Mouse (Mus musculus) midbrain, postnatal 0 days (tissue): Measurements from ENCODE around the gene Adam12. TPM values are rescaled to one million over a fixed set of nuclear protein-coding genes. Genes with fewer than 3 reads are reported as not detected.

Experiments
- ATAC-seq: fragments of 200-750 bp; cut with Nextera tagmentation; 2 replicates; pipeline ENCODE4 v1.8.0; 2017; ENCODE audit warnings: moderate number of reproducible peaks, mild to moderate bottlenecking, moderate TSS enrichment, moderate library complexity; ENCODE audit not compliant: low FRiP score
- DNase-seq: peaks from one replicate; pipeline ENCODE4 v3.0.0-alpha.2; 2015; ENCODE audit warnings: low spot score
- H3K27ac ChIP-seq: fragments of 300-500 bp; sonication (generic); 2 replicates; pipeline ENCODE4 v1.5.1; 2014; ENCODE audit warnings: low read depth, mild to moderate bottlenecking, low read length, mixed read lengths
- H3K27me3 ChIP-seq: fragments of 300-500 bp; sonication (generic); 2 replicates; pipeline ENCODE4 v1.6.1; 2014; ENCODE audit warnings: low read length, control low read depth, mixed read lengths; ENCODE audit not compliant: insufficient read depth
- H3K36me3 ChIP-seq: fragments of 300-500 bp; sonication (generic); 2 replicates; pipeline ENCODE4 v1.6.1; 2014; ENCODE audit warnings: low read length, control low read depth, mixed read lengths; ENCODE audit not compliant: insufficient read depth
- H3K4me1 ChIP-seq: fragments of 300-500 bp; sonication (generic); 2 replicates; pipeline ENCODE4 v1.6.1; 2014; ENCODE audit warnings: mild to moderate bottlenecking, control low read depth, antibody characterized with exemption, low read length, mixed read lengths; ENCODE audit not compliant: insufficient read depth
- H3K4me2 ChIP-seq: fragments of 300-500 bp; sonication (generic); 2 replicates; pipeline ENCODE4 v1.6.1; 2014; ENCODE audit warnings: low read depth, mild to moderate bottlenecking, low read length, mixed read lengths; ENCODE audit not compliant: poor library complexity, severe bottlenecking
- H3K4me3 ChIP-seq: fragments of 300-500 bp; sonication (generic); 2 replicates; pipeline ENCODE4 v1.5.1; 2014; ENCODE audit warnings: low read depth, mild to moderate bottlenecking, low read length, moderate library complexity
- H3K9ac ChIP-seq: fragments of 300-500 bp; sonication (generic); replicated peaks from 2 replicates; pipeline ENCODE4 v1.6.1; 2014; ENCODE audit warnings: mild to moderate bottlenecking, low read length, moderate library complexity, mixed read lengths; ENCODE audit not compliant: poor library complexity, severe bottlenecking
- H3K9me3 ChIP-seq: fragments of 300-500 bp; sonication (generic); 2 replicates; pipeline ENCODE4 v1.6.1; 2016; ENCODE audit warnings: low read length, control low read depth
- CTCF ChIP-seq: IDR thresholded peaks from 2 replicates; pipeline ENCODE4 v1.5.1; 2016; ENCODE audit warnings: antibody characterized with exemption, mild to moderate bottlenecking
- WGBS: fragments of 180-500 bp; shearing (Covaris S2); extraction: QIAGEN DNeasy Blood & Tissue Kit; methylation state at CpG from one replicate; pipeline ENCODE4 v1.1.7; 2014; 5-methylcytosine and 5-hydroxymethylcytosine counted together
- microRNA-seq: library from miRNA; unstranded; fragments of <30 nt; microRNA quantifications from one replicate; pipeline ENCODE4, GENCODE M21; 2016; ENCODE audit warnings: borderline number of aligned reads
- polyA plus RNA-seq: library from polyadenylated mRNA; unstranded; fragments of >200 nt; fragmentation: Nextera tagmentation; extraction: Ambion mirVana; gene quantifications from 2 replicates; pipeline ENCODE4 v1.2.1, GENCODE M21; 2015
- total RNA-seq: library from RNA; depleted of rRNA; stranded (reverse); fragments of >200 nt; gene quantifications from 2 replicates; pipeline ENCODE4 v1.2.3, GENCODE M21; 2014; rRNA removed

Gene Adam12
- total and polyA plus RNA-seq, 2 experiments from 2014 or later: 3.5 to 12.8 TPM

DNA sequence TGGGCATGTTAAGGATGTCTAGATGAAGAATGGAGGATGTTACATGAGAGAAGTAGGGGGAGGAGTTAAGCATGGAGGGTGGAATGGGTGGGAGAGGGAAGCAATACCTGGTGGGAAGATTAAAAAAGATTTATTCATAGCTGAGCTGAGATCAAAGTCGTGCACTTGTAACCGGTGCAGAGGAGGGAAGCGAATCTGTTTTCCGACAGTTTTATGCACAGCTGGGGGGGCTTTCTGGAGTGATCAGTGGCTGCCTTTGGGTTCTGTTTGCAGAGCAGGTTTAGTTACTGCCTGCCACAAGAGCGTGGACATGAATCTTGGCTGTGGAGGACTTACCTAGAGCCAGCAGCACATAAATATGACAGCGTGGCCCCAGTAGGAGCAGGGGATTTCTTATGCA is 389.9 kb downstream of the Adam12 start:
- no peak for TF ChIP-seq CTCF
- H3K9ac ChIP-seq: no peak overlapping the region
- H3K4me2 ChIP-seq: no peak overlapping the region
- WGBS: 47% methylated on average over 6 of the region's 6 CpGs
- H3K4me1 ChIP-seq: no peaks in the 10 kb centered on the region
- H3K36me3 ChIP-seq: no peaks in the 10 kb centered on the region
- H3K27me3 ChIP-seq: no peaks in the 10 kb centered on the region
- no peaks in the 10 kb centered on the region for H3K9me3 ChIP-seq
- H3K4me3 ChIP-seq: no peak overlapping the region
- ATAC-seq (no peak), DNase-seq (no peak)
- H3K27ac ChIP-seq: no peak overlapping the region

DNA sequence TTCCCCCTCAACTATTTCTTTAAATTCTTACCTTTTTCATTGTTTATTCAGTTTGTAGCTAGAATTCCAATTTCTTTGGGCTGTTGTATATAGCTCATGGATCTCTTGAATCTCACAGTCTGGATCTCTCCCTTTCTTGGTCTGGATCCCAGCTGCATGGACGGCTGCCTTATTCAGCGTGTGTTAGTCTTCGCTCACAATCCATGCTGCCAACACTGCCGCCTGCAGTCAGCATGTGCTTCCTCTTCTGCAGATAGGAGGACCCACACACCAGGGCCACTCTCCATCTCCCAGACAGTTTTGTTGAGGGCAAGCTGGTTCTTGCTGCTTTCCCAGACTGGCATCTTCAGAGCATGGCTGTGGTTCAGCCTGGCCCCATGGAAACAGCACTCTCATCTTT is 392.4 kb downstream of the Adam12 start:
- WGBS: 83% methylated on average over 4 of the region's 4 CpGs
- no peaks in the 10 kb centered on the region for H3K9me3 ChIP-seq
- DNase-seq: no peak
- ATAC-seq: no peak
- no peaks in the 10 kb centered on the region for H3K36me3 ChIP-seq
- H3K4me3 ChIP-seq: no peak overlapping the region
- no peak overlapping the region for H3K27ac ChIP-seq
- no peaks in the 10 kb centered on the region for H3K27me3 ChIP-seq
- H3K4me1 ChIP-seq: no peaks in the 10 kb centered on the region
- TF ChIP-seq CTCF: peak; percentile 35
- H3K9ac ChIP-seq: no peak overlapping the region
- H3K4me2 ChIP-seq: no peak overlapping the region

Small RNA genes within 50 kb of the gene (microRNA-seq; reads per million reads assigned to microRNA genes)
- not detected for gene Gm23631

Other genes starting within 250 kb of the Adam12 start
- 0.38 and 0.71 TPM in 2 replicates for gene D7Ertd443e, start 153.5 kb upstream of the Adam12 start, total RNA-seq
- 0.27 and 0.35 TPM in 2 replicates for gene D7Ertd443e, start 153.5 kb upstream of the Adam12 start, polyA plus RNA-seq